Mouse (Mus musculus) liver, embryonic 14.5 days (tissue): Measurements from ENCODE around the gene Ifi27. TPM values are rescaled to one million over a fixed set of nuclear protein-coding genes. Genes with fewer than 3 reads are reported as not detected.

Experiments
- ATAC-seq: fragments of 200-750 bp; cut with Nextera tagmentation; 2 replicates; pipeline ENCODE4 v1.8.0; 2017; ENCODE audit warnings: moderate number of reproducible peaks, mild to moderate bottlenecking, moderate library complexity; ENCODE audit not compliant: insufficient read depth
- DNase-seq, 3 experiments: peaks; one replicate each; pipeline ENCODE4 v3.0.0-alpha.2; 2012 to 2013; ENCODE audit warnings: low read depth in 3 of 3, low spot score in 3 of 3
- H3K27ac ChIP-seq: fragments of 300-500 bp; sonication (generic); 2 replicates; pipeline ENCODE4 v1.5.1; 2014; ENCODE audit warnings: moderate library complexity, mild to moderate bottlenecking, control low read depth, inconsistent platforms
- H3K27me3 ChIP-seq: fragments of 300-500 bp; sonication (generic); 2 replicates; pipeline ENCODE4 v1.6.1; 2014; ENCODE audit warnings: mild to moderate bottlenecking, low read length, moderate library complexity; ENCODE audit not compliant: control insufficient read depth, insufficient read depth
- H3K36me3 ChIP-seq: fragments of 300-500 bp; sonication (generic); replicated peaks from 2 replicates; pipeline ENCODE4 v1.6.1; 2014; ENCODE audit warnings: low read depth; ENCODE audit not compliant: control insufficient read depth, insufficient read depth
- H3K4me1 ChIP-seq, 2 experiments: fragments of 200-500 bp in 1 of 2; fragments of 300-500 bp in 1 of 2; sonication (generic) in 1 of 2; replicated peaks; 2 replicates each; pipeline ENCODE4 v1.6.1; 2012 to 2014; ENCODE audit warnings: antibody characterized with exemption in 1 of 2, inconsistent platforms in 1 of 2, low read length in 1 of 2; ENCODE audit not compliant: control insufficient read depth in 2 of 2, insufficient read depth in 2 of 2
- H3K4me2 ChIP-seq: fragments of 300-500 bp; sonication (generic); 2 replicates; pipeline ENCODE4 v1.6.1; 2014; ENCODE audit warnings: low read depth, mild to moderate bottlenecking, control low read depth, moderate library complexity
- H3K4me3 ChIP-seq, 2 experiments: fragments of 200-500 bp in 1 of 2; fragments of 300-500 bp in 1 of 2; sonication (generic) in 1 of 2; 2 replicates each; pipeline ENCODE4 v1.5.1; 2012 to 2014; ENCODE audit warnings: low read depth in 2 of 2, low read length in 2 of 2, mild to moderate bottlenecking in 2 of 2, control low read depth in 1 of 2, inconsistent platforms in 1 of 2, moderate library complexity in 1 of 2; ENCODE audit not compliant: insufficient read depth in 1 of 2
- H3K9ac ChIP-seq: fragments of 300-500 bp; sonication (generic); replicated peaks from 2 replicates; pipeline ENCODE4 v1.6.1; 2014; ENCODE audit warnings: mild to moderate bottlenecking, control low read depth, moderate library complexity
- H3K9me3 ChIP-seq: fragments of 300-500 bp; sonication (generic); 2 replicates; pipeline ENCODE4 v1.6.1; 2016; ENCODE audit warnings: low read length, mixed read lengths; ENCODE audit not compliant: control insufficient read depth
- CTCF ChIP-seq: IDR thresholded peaks from 2 replicates; pipeline ENCODE4 v1.5.1; 2016; ENCODE audit warnings: antibody characterized with exemption, low read depth, control low read depth
- EP300 ChIP-seq: IDR thresholded peaks from 2 replicates; pipeline ENCODE4 v1.6.1; 2016; ENCODE audit warnings: antibody characterized with exemption, low read depth
- WGBS: fragments of 180-500 bp; shearing (Covaris S2); extraction: QIAGEN DNeasy Blood & Tissue Kit; methylation state at CpG from one replicate; pipeline ENCODE4 v1.1.7; 2014; ENCODE audit not compliant: insufficient replicate concordance; 5-methylcytosine and 5-hydroxymethylcytosine counted together
- polyA plus RNA-seq, 2 experiments: library from polyadenylated mRNA; depleted of rRNA in 1 of 2; stranded (reverse) in 1 of 2; unstranded in 1 of 2; fragments of >200 nt; fragmentation: Nextera tagmentation in 1 of 2; extraction: Ambion mirVana in 1 of 2; gene quantifications; 2 replicates each; pipeline versions ENCODE4 v1.2.1 to v1.2.3; 2012 to 2014

Ifi27 gene
- polyA plus RNA-seq, 2 experiments, result 9.3 to 18.6 TPM

DNA sequence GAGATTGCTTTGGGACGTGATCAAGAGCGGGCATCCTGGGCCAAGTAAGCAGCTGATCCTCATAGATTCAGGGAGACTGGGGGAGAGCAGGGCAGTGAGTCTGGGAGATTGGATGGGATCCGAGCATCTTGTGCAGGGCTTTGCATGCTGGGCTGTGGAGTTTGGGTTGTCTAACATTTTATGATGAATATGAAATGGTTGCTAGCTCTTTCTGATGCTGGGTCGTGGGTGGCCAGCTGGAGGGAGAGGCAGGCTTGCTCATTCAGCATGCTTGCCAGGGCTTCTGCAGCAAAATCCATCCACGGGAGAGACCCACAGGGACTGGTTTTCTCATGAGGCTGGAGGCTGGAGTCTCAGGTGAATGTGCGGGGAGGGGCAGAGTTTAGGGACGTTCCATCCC lies 42.9 kb upstream of the Ifi27 start:
- H3K4me1 ChIP-seq, result peaks cover 39 to 61% of the 10 kb centered on the region in 2 experiments
- DNase-seq (no peak), ATAC-seq (no peak)
- H3K9ac ChIP-seq, result no peak overlapping the region; the same call in 1 of the 2 replicates
- H3K9me3 ChIP-seq, result no peaks in the 10 kb centered on the region
- 85% methylated on average over 7 of the region's 7 CpGs for WGBS
- H3K4me2 ChIP-seq, result peak overlapping the region; percentile 80
- peak overlapping the region; percentile 82 for H3K27ac ChIP-seq
- no peak for TF ChIP-seq EP300
- TF ChIP-seq CTCF, result no peak
- H3K4me3 ChIP-seq, result peak overlapping the region; percentile 77 to 82
- H3K36me3 ChIP-seq, result peaks cover 11% of the 10 kb centered on the region
- H3K27me3 ChIP-seq, result no peaks in the 10 kb centered on the region

DNA sequence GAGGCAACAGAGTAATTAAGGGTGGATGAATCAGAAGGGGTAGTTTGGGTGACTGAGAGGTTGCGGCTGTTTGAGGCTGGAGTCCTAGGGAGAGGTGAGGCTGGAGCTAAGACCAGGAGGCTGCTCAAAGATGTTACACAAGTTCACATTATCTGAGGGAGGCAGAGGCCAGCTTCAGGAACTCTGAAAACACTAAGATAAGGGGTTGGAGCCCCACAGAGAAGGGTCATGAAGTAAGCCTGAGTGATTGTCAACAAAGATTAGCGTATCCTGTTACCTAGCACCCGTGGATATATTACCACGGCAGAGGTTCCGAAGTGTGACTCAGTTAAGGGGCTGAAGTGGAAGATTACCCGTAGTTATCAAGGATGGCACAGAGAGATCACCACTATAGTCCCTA lies 40.5 kb upstream of the Ifi27 start:
- Histone ChIP-seq H3K27me3 (no peaks in the 10 kb centered on the region), H3K4me3 (peak overlapping the region; percentile 5 to 42), H3K4me1 (peaks cover 36 to 58% of the 10 kb centered on the region in 2 experiments), H3K9ac (peak overlapping the region; percentile 68), H3K4me2 (peak overlapping the region; percentile 80), H3K9me3 (no peaks in the 10 kb centered on the region), H3K36me3 (peaks cover 11% of the 10 kb centered on the region), H3K27ac (peak overlapping the region; percentile 96)
- DNase-seq (peak; percentile 93 to 95 (median 94)), ATAC-seq (peak; percentile 89)
- TF ChIP-seq CTCF (no peak), EP300 (peak; percentile 98)
- 8% methylated on average over 6 of the region's 6 CpGs for WGBS

GRCm38 (mm10) chr12:103395486-103396275 lies 38.3 kb upstream of the Ifi27 start:
- ATAC-seq (no peak), DNase-seq (no peak)
- Histone ChIP-seq H3K27ac (peak overlapping the region; percentile 5), H3K9ac (no peak overlapping the region), H3K4me2 (no peak overlapping the region), H3K4me3 (no peak overlapping the region), H3K4me1 (peaks cover 32 to 43% of the 10 kb centered on the region in 2 experiments), H3K36me3 (peaks cover 16% of the 10 kb centered on the region), H3K27me3 (no peaks in the 10 kb centered on the region), H3K9me3 (no peaks in the 10 kb centered on the region)
- no peak for TF ChIP-seq EP300
- TF ChIP-seq CTCF, result no peak
- 78% methylated on average over 12 of the region's 12 CpGs for WGBS

- DNase-seq (no peak), ATAC-seq (no peak)
- H3K9me3 ChIP-seq, result no peaks in the 10 kb centered on the region
- TF ChIP-seq EP300 (no peak), CTCF (no peak)
- no peaks in the 10 kb centered on the region for H3K27me3 ChIP-seq
- H3K9ac ChIP-seq, result no peak overlapping the region
- H3K4me2 ChIP-seq, result no peak overlapping the region
- peaks cover 29 to 34% of the 10 kb centered on the region in 2 experiments for H3K4me1 ChIP-seq
- WGBS, result 81% methylated on average over 7 of the region's 7 CpGs
- no peak overlapping the region for H3K27ac ChIP-seq
- peaks cover 24% of the 10 kb centered on the region for H3K36me3 ChIP-seq
- H3K4me3 ChIP-seq, result no peak overlapping the region
These were observed 37.3 kb upstream of the Ifi27 start for GRCm38 (mm10) chr12:103396751-103397150.

DNA sequence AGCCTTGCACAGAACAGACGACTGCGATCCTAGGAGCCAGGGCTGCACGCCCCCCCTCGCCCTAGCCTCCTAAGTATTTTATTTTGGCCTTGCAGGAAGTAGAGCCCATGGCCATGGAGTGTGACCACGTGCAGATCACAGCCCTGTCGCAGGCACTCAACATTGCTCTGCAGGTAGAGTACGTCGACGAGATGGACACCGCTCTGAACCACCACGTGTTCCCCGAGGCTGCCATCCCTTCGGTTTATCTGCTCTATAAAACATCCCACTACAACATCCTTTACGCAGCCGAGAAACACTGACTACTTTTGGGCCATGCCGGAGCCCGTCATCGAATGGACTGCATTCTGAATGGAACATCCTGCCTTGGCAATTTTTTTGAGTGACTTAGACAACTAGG lies 29.9 kb upstream of the Ifi27 start:
- Histone ChIP-seq H3K36me3 (peaks cover 87% of the 10 kb centered on the region), H3K9ac (no peak overlapping the region), H3K27ac (no peak overlapping the region), H3K4me3 (no peak overlapping the region), H3K27me3 (no peaks in the 10 kb centered on the region), H3K4me1 (no peaks in the 10 kb centered on the region), H3K9me3 (no peaks in the 10 kb centered on the region), H3K4me2 (no peak overlapping the region)
- WGBS, result 86% methylated on average over 18 of the region's 18 CpGs
- TF ChIP-seq EP300 (no peak), CTCF (no peak)
- no peak for ATAC-seq
- DNase-seq, result no peak
